ENCODE assay signal across 10 mouse cellular contexts in the genomic region with DNA sequence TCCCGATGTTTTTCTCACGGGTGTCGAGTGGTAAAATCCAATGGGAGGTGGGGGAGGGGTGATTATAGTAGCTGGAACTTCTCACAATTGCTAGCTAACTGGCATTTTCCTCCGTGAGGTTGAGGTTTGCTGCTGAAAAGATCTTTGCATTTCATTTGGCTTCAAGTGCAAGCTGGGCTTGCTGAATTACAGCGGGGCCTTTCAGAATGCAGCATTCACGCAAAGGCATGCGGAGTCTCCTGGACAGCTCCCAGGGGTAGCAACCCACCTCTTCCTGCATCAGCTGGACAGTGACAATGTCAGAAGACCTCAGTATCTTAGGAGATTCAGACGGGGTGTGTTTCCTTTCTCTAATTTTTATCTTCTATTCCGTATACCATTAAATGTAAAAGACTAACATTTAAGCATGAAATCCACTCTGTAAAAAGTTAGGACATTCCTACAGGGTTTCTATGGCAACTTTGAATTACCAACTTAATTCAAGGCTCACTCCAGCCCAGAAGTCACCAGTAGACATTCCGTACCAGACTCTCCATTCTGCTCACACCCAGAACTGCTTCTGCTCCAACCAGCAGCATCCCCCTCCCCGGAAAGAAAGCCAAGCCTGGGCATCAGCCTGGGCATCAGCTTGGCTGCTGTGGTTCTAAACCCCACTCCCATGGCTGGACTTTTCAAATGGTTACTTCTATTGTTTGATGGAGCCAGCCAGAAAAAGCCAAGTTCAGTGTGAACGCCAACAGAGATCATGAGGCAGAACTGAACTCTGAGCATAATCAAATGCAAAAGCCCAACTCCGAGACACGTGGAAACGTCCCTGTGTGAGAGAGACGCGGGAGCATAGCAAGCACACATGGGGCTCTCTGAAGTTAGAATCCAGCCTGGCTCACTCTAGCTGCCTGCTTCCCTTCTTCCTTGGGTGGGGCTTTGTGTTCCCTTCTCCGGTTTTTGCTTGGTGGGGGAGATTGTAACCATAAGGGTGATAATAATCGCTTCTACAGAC. TPM values are rescaled to one million over a fixed set of nuclear protein-coding genes. Genes with fewer than 3 reads are reported as not detected.
A peak's percentile ranks its signal among the peaks of the same experiment; 100 is the strongest.
DNase-seq lines count a peak whose midpoint lies in the region; ATAC-seq lines count a peak whose summit lies in the region.
"Had no signal": no experiment of that assay in that cellular context is flagged by ENCODE, and none has a peak within 500 bp of the region (broad histone marks: within the 10 kb centered on the region; RNA-seq: fewer than 3 reads in every experiment).

No protein-coding gene starts in this region.

- peak; percentile 6 to 15 for DNase-seq in kidney, postnatal 4 days
- peak; percentile 38 for DNase-seq in embryonic facial prominence, embryonic 14.5 days (ENCODE audit: low spot score)
- no peak for DNase-seq in liver
- DNase-seq in spleen, postnatal 14 days (ENCODE audit: low spot score in 2 of 2) = no peak
- no peak for DNase-seq in thymus, adult 18-20 months
- DNase-seq: kidney, adult 18-20 months had no signal

- no peaks in the 10 kb centered on the region for H3K4me1 ChIP-seq in kidney, embryonic 16.5 days (ENCODE audit: insufficient read depth, low read length)
- peaks cover 11% of the 10 kb centered on the region; the same call in 1 of the 2 replicates for H3K4me1 ChIP-seq in embryonic facial prominence, embryonic 14.5 days (ENCODE audit: control insufficient read depth, insufficient read depth, low read length)
- H3K4me1 ChIP-seq in hindbrain, embryonic 16.5 days (ENCODE audit: control insufficient read depth, insufficient read depth, low read depth, low read length) = peaks cover 10% of the 10 kb centered on the region
- H3K4me1 ChIP-seq in neural tube, embryonic 14.5 days (ENCODE audit: control insufficient read depth, insufficient read depth, low read length) = 0 out of 2 replicates have a peak, but pooled peaks cover 3% of the 10 kb centered on the region

- no peak overlapping the region for H3K4me2 ChIP-seq in kidney, embryonic 16.5 days (replicated peaks; ENCODE audit: low read depth, low read length)
- peak overlapping the region; percentile 2; the same call in 1 of the 2 replicates for H3K4me2 ChIP-seq in embryonic facial prominence, embryonic 14.5 days (ENCODE audit: low read depth, low read length)
- H3K4me2 ChIP-seq in hindbrain, embryonic 16.5 days (ENCODE audit: low read length) = peak overlapping the region; percentile 46
- H3K4me2 ChIP-seq in neural tube, embryonic 14.5 days (ENCODE audit: low read depth, low read length) = peak overlapping the region; percentile 32; the same call in 1 of the 2 replicates

- no peak overlapping the region for H3K9ac ChIP-seq in kidney, embryonic 16.5 days (replicated peaks; ENCODE audit: low read length)
- no peak overlapping the region for H3K9ac ChIP-seq in embryonic facial prominence, embryonic 14.5 days (ENCODE audit: low read depth, low read length)
- no peak overlapping the region for H3K9ac ChIP-seq in hindbrain, embryonic 16.5 days (ENCODE audit: low read depth, low read length)
- no peak overlapping the region for H3K9ac ChIP-seq in neural tube, embryonic 14.5 days (replicated peaks; ENCODE audit: low read depth, low read length)

- H3K27ac ChIP-seq in kidney, embryonic 16.5 days (ENCODE audit: low read length) = no peak overlapping the region
- H3K27ac ChIP-seq in embryonic facial prominence, embryonic 14.5 days (replicated peaks; ENCODE audit: low read depth, low read length) = no peak overlapping the region
- H3K27ac ChIP-seq in hindbrain, embryonic 16.5 days (ENCODE audit: low read depth, low read length) = peak overlapping the region; percentile 31; the same call in 1 of the 2 replicates
- peak overlapping the region; percentile 18; the same call in 1 of the 2 replicates for H3K27ac ChIP-seq in neural tube, embryonic 14.5 days (ENCODE audit: low read depth, low read length)

- H3K27me3 ChIP-seq in kidney, embryonic 16.5 days (ENCODE audit: insufficient read depth, low read length) = no peaks in the 10 kb centered on the region
- no peaks in the 10 kb centered on the region for H3K27me3 ChIP-seq in embryonic facial prominence, embryonic 14.5 days (replicated peaks; ENCODE audit: control insufficient read depth, insufficient read depth, low read length)
- no peaks in the 10 kb centered on the region for H3K27me3 ChIP-seq in hindbrain, embryonic 16.5 days (replicated peaks; ENCODE audit: control insufficient read depth, insufficient read depth, low read length)
- H3K27me3 ChIP-seq in neural tube, embryonic 14.5 days (ENCODE audit: control insufficient read depth, insufficient read depth, low read length) = no peaks in the 10 kb centered on the region

- H3K9me3 ChIP-seq in kidney, embryonic 16.5 days (ENCODE audit: low read length) = no peaks in the 10 kb centered on the region
- H3K9me3 ChIP-seq in embryonic facial prominence, embryonic 14.5 days (ENCODE audit: control insufficient read depth, low read length) = no peaks in the 10 kb centered on the region
- no peaks in the 10 kb centered on the region for H3K9me3 ChIP-seq in hindbrain, embryonic 16.5 days (ENCODE audit: control insufficient read depth, low read length)
- no peaks in the 10 kb centered on the region for H3K9me3 ChIP-seq in neural tube, embryonic 14.5 days (ENCODE audit: control insufficient read depth, low read length)

- no peak overlapping the region for H3K4me3 ChIP-seq in kidney, embryonic 16.5 days (ENCODE audit: low read length)
- no peak overlapping the region for H3K4me3 ChIP-seq in embryonic facial prominence, embryonic 14.5 days (ENCODE audit: low read depth, low read length)
- H3K4me3 ChIP-seq in hindbrain, embryonic 16.5 days (ENCODE audit: low read length) = no peak overlapping the region
- H3K4me3 ChIP-seq in neural tube, embryonic 14.5 days (ENCODE audit: low read depth, low read length) = no peak overlapping the region

- ATAC-seq in kidney, embryonic 16.5 days (ENCODE audit: low FRiP score, low TSS enrichment) = no peak
- ATAC-seq in embryonic facial prominence, embryonic 14.5 days (ENCODE audit: low read depth) = no peak
- ATAC-seq in hindbrain, embryonic 16.5 days = peak; percentile 95
- peak; percentile 87 for ATAC-seq in neural tube, embryonic 14.5 days (ENCODE audit: low read depth)
- ATAC-seq: lung, postnatal 0 days had no signal

- no peaks in the 10 kb centered on the region for H3K36me3 ChIP-seq in kidney, embryonic 16.5 days (ENCODE audit: insufficient read depth, low read length)
- H3K36me3 ChIP-seq in embryonic facial prominence, embryonic 14.5 days (ENCODE audit: control insufficient read depth, insufficient read depth, low read length) = no peaks in the 10 kb centered on the region
- no peaks in the 10 kb centered on the region for H3K36me3 ChIP-seq in hindbrain, embryonic 16.5 days (ENCODE audit: control insufficient read depth, insufficient read depth, low read length)
- no peaks in the 10 kb centered on the region for H3K36me3 ChIP-seq in neural tube, embryonic 14.5 days (ENCODE audit: control insufficient read depth, insufficient read depth, low read length)

- 51% methylated on average over 19 of the region's 19 CpGs for WGBS in kidney, embryonic 16.5 days
- 37% methylated on average over 19 of the region's 19 CpGs for WGBS in embryonic facial prominence, embryonic 14.5 days
- 14% methylated on average over 19 of the region's 19 CpGs for WGBS in hindbrain, embryonic 16.5 days
- WGBS in neural tube, embryonic 14.5 days = 15% methylated on average over 19 of the region's 19 CpGs

RNA-seq across cellular contexts. Expression of a gene that starts 30.5 kb away (rescaled TPM):
- 1.4 and 1.6 TPM in 2 replicates for polyA plus RNA-seq in kidney, embryonic 16.5 days (2015; fragmentation: Nextera tagmentation; extraction: Ambion mirVana)
- 4.5 and 7.0 TPM in 2 replicates for polyA plus RNA-seq in embryonic facial prominence, embryonic 14.5 days (2014; fragmentation: Nextera tagmentation; extraction: Ambion mirVana)
- 10.5 and 15.4 TPM in 2 replicates for polyA plus RNA-seq in hindbrain, embryonic 16.5 days (2015; fragmentation: Nextera tagmentation; extraction: Ambion mirVana)
- polyA plus RNA-seq in neural tube, embryonic 14.5 days (2014; fragmentation: Nextera tagmentation; extraction: Ambion mirVana) = 3.0 and 6.7 TPM in 2 replicates

Comparison
In these comparisons a context has a peak if more than half of its experiments do, and no peak if none do; other contexts are left out.
1. DNase-seq: peak in kidney, postnatal 4 days (2 of 2) and embryonic facial prominence, embryonic 14.5 days (single experiment); none in liver (single experiment), spleen, postnatal 14 days (0 of 2) and thymus, adult 18-20 months (0 of 2).
2. ATAC-seq: peak in hindbrain, embryonic 16.5 days (single experiment) and neural tube, embryonic 14.5 days (single experiment); none in kidney, embryonic 16.5 days (single experiment) and embryonic facial prominence, embryonic 14.5 days (single experiment).
3. H3K27ac ChIP-seq: peak in hindbrain, embryonic 16.5 days (single experiment) and neural tube, embryonic 14.5 days (single experiment); none in kidney, embryonic 16.5 days (single experiment) and embryonic facial prominence, embryonic 14.5 days (single experiment).